Mouse (Mus musculus): ENCODE data around the gene Nup205.

- TF ChIP-seq GATA1 (IDR thresholded peaks at IDR 0.05; ENCODE audit: borderline replicate concordance, low read length) (no peak), FLI1 (IDR thresholded peaks at IDR 0.05; ENCODE audit: low read length) (no peak)
Measured at GRCm38 (mm10) chr6:35133246-35133578, 44.0 kb upstream of the Nup205 start.
